Mouse (Mus musculus) testis, postnatal 10 days (tissue): ENCODE data around the gene Sowaha.
A peak's percentile ranks its signal among the peaks of the same experiment; 100 is the strongest.

Experiments used
- DNase-seq: peaks from one replicate; pipeline ENCODE4 v3.0.0; 2021; ENCODE audit warnings: low spot score

Sowaha gene

GRCm38 (mm10) chr11:53479783-53480301 lies at the start of gene Sowaha, which contains the start of gene Gm9945:
Gene Sowaha, minus strand, starts transcription at chr11:53480274.
Gene Gm9945, plus strand, starts transcription at chr11:53480166.
- no peak for DNase-seq

- DNase-seq = no peak
Measured at GRCm38 (mm10) chr11:53529253-53529557, 49.1 kb upstream of the Sowaha start.

GRCm38 (mm10) chr11:53528397-53529252 lies 48.6 kb upstream of the Sowaha start:
- no peak for DNase-seq

- DNase-seq = no peak
Measured at GRCm38 (mm10) chr11:53525461-53525860, 45.4 kb upstream of the Sowaha start.

DNA sequence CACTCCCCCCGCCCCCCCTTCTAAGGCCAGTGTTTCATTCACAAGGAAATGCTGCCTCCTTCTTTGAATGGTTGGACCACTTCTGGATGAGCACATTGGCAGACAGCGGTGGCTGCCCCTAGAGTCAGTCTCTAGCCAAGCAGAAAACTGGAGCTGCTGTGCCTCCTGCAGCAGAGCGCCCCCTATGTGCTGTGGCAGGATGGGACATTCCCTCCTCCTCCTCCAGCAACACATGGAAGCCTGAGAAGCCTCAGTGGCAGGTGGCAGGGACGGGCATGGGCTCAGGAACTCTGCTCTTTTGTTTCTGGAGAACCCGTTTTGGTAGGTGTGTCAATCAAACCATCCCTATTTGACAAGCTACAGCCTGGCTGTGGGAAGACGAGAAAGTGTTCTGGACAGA lies 44.8 kb upstream of the Sowaha start:
- no peak for DNase-seq

DNA sequence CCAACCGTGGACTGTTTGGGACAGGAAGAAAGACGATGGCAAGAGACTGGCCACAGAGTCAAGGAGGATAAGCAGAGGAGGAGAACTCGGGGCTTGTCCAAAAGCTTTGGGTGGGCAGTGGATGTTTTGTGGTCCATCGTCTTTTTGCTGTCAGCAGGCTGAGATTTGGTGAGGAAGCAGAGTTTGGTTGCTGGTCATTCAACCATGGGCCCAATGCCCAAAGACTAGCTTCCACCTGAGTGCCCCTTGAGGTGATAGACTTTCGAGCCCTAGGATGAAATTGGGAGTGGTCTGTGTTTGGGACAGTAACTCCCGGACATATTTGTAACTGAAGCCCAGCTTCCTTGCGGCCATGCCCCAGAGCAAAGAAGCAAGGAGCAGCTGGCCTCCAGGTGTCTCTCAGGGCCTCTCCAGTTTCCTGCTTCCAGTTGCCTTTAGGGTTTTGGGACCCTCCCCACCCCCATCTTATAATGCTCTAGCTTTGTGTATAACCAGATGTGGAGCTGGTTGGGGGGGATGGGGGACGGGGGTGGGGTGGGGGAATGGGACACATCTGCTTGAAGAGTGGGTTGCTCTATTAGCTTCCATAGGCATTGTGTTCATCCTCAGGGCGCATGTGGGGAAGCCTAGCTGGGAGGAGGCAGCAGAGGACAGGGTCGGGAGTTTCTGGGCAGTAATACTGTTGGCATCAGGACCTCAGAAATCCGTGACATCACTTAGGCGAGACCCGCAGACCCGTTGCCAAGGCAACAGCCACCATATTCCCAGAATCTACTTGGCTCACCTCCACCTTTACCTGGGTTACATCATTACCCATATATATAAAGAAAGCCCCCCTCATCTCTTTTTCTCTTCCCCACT lies 43.7 kb upstream of the Sowaha start:
- DNase-seq = no peak

- DNase-seq = no peak
Measured at GRCm38 (mm10) chr11:53522930-53523329, 42.9 kb upstream of the Sowaha start.

DNA sequence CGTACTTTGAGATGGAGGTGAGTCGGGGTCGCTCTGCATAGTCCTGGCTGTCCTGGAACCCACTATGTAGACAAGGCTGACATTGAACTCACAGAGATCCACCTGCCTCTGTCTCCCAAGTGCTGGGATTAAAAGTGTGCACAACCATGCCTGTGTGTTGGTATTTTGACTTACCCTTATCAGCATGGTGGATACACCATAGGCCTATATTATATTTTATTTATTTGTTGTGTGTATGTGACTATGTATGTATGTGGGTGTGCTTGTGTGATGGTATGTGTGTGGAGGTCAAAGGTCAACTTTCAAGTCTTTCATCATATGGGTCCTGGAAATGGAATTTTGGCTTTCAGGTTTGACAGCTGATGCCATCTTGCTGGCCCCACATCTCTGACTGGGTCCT lies 42.3 kb upstream of the Sowaha start:
- no peak for DNase-seq

DNA sequence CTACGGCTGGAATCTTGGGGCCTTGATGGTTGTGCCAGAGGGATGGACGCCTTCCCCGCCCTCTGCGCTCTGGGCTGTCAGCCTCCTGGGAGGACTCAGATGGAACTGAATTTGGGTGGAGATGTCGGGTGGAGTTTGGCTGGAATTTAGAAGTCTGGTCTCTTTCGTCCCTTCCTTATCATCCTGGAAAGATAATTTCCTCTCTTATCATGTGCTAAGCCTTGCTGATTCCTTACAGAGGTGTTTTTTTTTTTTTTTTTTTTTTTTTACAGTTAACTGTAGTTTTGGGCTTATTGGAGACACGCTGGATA lies 41.7 kb upstream of the Sowaha start:
- DNase-seq = no peak

GRCm38 (mm10) chr11:53521120-53521820 lies 41.2 kb upstream of the Sowaha start:
- DNase-seq = no peak

GRCm38 (mm10) chr11:53520122-53520978 lies 40.3 kb upstream of the Sowaha start:
- DNase-seq = peak; percentile 57

- peak; percentile 68 for DNase-seq
Measured at GRCm38 (mm10) chr11:53519207-53520121, 39.4 kb upstream of the Sowaha start, which contains the start of gene Sept8. Gene Sept8, plus strand, starts transcription at chr11:53519257.

- no peak for DNase-seq
Measured at GRCm38 (mm10) chr11:53518759-53519158, 38.7 kb upstream of the Sowaha start.

GRCm38 (mm10) chr11:53516775-53517627 lies 36.9 kb upstream of the Sowaha start:
- DNase-seq = no peak

- DNase-seq = no peak
Measured at GRCm38 (mm10) chr11:53510351-53510750, 30.3 kb upstream of the Sowaha start.

GRCm38 (mm10) chr11:53508591-53508990 lies 28.5 kb upstream of the Sowaha start:
- DNase-seq = no peak

GRCm38 (mm10) chr11:53508152-53508551 lies 28.1 kb upstream of the Sowaha start:
- no peak for DNase-seq

- no peak for DNase-seq
Measured at GRCm38 (mm10) chr11:53507098-53507805, 27.2 kb upstream of the Sowaha start.
